Mouse (Mus musculus) fibroblast of lung, adult 2 months (primary cell): ENCODE results near the gene Zfyve28.

Experiments used
- DNase-seq: peaks from one replicate; pipeline ENCODE4 v3.0.0-alpha.2; 2011; ENCODE audit warnings: low read depth

Gene Zfyve28

DNA sequence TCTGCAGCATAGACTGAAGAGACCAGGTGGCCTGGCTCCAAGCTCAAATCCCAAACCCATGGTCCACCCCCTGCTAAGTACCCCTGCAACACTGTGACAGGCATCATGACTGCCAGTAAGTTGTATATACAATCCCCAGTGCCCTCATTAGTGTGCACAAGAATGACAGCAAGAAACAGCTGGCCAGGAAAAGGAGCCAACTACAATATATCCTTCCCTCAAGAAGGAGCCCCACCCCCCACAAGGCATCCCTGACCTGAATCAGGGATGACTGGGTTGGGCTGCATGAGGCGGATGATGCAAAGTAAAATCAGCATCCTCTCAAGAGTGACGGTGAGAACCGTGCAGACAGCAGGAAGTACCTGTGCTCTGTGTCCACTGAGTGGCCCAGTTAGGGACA, 38.2 kb downstream of the Zfyve28 start:
- no peak for DNase-seq

DNA sequence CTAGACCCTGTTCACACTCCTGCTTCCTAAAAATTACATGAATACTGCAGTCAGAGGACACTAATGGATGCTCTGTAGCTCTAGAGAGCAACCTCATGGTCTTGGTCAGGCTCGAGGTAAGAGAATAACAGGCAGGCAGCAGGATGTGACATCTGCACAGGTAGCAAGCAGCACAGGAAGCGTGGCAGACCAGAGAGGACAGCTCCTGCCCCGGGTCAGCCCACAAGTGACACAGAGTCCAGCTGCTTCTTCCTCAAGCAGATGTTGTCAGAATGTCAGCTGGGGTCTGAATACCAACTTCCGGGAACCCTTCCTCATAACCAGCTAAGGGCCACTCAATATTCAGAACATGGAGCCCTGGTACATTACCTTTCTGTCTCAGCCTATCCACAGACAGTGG, 39.1 kb downstream of the Zfyve28 start:
- no peak for DNase-seq

DNA sequence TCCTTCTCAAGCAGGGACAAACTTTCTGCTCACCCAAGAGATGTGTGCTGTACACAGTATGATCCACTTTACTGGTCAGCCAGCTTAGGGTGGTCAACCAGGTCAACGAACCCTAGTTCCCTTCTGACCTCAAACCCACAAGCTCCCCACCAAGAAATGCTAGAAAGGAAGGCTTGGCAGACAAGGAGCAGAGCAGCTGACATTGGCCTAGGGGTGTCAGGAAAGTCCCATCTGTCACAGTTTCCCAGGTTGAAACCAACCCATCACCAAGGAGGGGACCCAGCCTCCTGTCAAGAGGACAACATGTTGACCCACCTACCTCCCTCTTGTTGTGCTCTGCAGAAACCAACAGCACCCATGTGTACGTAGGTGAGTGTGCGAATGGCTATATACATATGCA, 41.8 kb downstream of the Zfyve28 start:
- no peak for DNase-seq

DNA sequence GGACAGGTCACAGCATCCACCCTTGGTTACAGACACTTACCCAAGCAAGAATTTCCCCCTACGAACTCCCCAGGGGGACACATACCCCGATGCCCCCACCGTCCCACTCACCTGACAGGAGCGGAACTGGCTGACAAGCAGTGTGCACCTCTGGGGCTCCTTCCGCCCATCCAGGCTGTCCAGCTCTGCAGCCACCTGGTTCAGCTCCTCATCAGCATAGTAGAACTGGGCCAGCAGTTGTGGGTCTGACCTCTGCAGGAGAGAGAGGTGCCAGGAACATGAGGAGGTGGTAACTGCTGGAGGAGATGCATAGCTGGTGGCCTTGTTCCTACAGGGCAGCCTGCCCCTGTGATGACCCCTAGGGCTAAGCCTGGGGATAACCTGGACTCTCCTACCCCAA, 45.2 kb downstream of the Zfyve28 start:
- no peak for DNase-seq

DNA sequence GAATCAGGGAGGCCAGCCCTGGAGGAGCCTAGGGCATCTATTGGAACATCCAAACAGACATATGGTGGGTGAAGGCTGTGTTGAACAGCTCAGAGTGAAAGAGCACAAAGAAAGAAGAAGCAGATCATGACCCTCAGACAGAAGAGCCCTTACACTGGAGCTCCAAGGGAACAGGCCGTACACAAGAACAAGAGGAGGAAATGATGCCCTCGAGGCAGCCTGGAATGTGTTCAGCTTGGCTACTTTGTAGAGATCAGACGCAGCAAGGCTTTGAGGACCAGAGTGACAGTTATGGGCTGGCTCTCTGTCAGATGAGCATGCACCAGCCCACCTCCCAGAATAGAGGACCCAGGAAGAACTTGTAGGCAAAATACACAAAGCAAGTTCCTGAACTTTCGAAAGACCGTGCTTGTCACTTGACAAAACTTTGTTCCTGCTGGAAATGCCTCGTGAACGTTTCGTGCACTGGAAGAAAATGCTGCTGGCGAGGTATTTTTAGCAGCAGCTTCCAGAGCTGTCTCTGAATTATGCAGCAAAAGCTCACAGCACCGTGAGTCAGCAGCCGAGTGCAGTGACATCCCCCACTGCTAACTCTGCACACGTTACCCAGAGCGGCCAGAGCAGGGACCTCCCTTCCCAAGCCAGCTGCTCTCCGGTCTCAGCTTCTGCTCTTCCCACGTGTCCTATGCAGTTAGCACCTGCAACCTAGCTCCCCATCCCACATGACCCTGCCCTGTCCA, 45.9 kb downstream of the Zfyve28 start:
- DNase-seq, result peak; percentile 74

DNA sequence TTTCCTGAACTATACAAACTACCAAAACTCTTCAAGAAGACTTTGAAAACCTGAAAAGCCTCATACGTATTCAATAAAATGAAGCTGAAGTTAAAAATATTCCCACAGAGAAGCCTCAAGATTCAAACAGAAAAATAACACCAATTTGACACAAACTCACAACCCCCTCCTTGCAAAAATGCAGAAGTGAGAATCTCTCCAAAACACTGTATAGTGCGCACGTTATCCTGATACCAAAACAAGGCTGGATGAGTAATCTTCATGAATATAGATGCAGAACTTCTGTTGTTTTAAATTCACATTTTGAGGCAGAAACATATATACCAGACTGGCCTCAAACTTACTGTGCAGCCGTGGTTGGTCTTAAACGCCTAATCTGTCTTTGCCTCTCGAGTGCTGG, 49.8 kb downstream of the Zfyve28 start:
- no peak for DNase-seq

DNA sequence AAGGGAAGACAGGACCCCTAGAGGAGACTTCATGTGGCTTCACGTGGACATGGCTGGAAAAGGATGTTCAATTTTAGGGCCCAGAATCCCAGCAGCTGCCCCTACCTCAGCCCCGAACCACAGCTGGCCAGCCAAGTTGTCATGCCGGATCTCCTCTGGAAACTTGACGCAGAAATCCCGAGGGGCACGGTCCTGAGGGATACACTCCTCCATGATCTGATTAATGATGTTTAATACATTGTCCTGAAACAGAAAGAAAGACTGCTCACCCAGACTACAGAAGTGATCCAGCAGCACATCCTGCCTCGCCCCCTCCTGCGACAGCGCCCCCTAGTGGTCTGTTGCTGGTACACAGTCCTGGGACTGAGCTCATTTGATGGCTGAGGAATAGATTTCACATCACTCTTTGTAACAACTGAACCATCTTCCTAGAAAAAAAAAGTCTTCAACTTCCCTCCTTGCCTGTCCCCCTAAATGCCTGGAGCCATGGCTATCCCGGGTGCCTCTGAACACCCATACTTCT, 52.3 kb downstream of the Zfyve28 start:
- no peak for DNase-seq

DNA sequence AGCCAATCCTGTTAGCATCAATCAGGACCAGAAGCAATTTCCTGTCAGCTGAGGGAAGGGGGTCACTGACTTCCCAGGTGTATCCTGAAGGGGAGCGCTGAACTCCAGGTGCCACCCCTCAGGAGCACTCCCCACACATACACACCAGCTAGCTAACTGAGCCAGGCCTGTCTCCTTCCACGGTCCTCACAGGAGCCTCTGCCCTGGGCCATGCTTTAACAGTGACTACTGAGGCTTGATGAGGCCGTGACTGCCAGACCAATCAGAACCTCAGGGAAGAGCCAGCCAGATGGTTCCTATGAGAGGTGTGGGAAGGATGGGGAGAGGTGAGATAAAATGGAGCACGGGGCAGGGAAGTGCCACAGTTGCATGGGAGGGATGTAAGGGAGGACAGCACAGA, 53.2 kb downstream of the Zfyve28 start:
- DNase-seq, result no peak

DNA sequence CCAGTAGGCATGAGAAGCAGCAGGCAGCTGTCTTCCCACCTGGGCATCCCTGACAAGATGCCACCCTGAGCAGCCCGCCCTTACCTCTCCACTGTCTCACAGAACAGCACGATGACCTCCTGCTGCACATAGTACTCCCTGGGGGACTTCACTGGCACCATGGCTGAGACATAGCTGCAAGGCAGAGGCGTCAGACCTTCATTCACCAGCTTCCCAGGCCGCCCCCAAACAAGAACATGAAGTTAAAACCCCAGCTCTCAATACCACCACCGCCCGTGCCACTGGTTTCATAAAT, 55.1 kb downstream of the Zfyve28 start:
- DNase-seq, result no peak

DNA sequence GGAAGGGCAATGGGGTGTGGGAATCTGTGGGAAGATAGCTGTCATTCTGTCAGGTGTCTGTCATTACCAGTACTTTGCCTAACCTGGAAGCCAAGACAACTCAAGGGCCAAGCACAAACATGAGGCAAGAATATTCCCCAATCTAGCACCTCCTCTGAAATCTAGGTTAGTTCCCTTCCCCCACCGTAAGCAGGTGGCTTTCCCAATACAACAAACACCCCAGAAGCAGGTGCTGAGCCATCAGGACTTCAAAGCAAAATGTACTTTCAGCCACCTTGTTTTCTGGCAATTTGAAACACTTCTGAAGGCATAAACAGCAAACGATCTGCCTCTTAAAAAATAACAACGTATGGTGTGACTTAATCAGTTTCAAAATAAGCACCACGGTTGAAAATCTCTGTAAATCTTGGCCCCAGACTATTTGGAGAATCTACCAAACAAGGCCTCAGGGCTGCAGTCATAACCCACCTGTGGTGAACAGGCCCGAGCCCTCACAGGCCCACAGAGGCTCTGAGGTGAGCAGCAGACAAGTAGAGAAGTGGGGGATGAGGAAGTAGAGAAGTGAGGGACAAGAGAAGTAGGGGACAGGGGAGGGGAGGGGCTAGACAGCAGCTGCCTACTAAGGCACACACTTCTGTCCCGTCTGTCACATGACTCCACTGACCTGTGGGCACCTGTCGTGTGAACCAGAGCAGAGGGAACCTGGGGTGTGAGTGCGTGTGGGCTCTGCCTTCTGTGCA, 55.6 kb downstream of the Zfyve28 start:
- DNase-seq, result no peak

DNA sequence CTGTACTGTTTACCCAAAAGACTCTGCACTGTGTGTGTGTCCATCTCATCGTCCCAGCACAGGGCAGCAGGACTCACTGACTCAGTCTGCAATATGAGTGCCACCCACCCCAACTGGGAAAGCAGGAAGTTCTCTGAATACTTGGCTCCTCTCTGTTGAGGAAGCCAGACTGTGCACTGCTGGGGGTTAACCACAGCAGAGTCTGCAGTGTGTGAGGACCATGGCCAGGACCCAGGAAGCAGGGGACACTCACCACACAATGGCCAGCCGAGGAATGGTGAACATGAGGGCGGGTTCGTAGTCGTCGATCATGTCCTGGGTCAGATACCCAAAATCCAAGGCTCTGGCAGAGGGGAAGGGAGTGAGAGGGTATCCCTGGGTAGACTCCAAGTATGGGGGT, 56.3 kb downstream of the Zfyve28 start:
- DNase-seq, result peak; percentile 33

DNA sequence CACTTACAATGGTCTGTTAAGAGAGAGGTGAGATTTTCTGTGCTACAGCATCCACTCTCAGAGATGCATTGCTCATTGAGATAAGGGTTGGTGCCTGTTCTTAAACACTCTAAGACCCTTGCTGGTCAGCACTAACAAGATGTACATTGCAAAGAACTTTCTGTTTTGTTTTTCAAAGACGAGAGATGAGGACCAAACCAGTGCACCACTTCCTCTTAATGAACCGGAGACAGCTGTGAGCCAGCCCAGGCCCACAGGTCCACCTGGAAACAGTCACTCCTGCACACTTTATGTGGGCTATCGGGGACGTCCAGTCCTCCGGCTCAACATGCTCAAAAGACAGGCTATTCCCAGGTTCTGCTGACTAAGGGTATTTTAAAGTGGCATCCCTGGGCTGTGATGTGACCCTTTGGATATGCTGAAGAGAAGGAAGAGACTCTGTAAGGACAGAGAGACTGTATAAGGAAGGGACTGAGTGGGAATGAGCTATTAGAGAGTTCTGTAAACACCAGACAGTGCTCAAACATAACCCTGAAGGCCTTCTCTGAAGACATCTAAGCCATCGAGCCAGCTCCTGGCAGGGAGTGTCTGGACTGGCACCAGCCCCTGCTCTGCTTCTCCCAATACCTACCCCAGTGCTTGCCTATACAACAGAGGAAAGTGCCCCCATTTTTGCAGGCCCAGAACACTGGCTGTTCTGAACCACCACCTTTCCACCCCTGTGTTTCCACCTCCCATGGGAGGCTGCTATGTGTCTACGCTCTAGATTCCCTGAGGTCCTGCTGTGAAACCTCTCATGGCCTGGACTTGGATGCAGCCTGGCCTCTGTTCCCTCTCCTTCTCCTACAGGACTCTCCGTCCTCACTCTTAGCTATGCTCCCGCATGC, 57.4 kb downstream of the Zfyve28 start:
- DNase-seq, result no peak

DNA sequence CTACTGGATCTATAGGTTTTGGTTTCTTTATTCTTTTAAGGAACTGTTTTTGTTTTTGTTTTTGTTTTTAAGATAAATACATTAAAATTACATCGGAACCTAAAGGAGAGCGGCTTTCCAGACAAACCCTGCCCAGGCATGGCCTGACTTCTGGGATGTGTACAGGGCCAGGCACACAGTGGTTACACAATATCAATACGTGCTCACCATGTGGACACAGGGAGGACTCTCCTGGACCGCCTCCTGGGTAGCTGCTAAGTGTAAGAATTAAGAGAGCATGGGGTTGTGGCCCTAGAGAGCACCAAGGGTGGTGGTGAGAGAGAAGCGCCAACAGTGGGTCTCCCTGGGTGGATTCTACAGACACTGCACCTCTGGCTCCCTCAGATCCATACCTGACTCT, 58.7 kb downstream of the Zfyve28 start:
- no peak for DNase-seq

DNA sequence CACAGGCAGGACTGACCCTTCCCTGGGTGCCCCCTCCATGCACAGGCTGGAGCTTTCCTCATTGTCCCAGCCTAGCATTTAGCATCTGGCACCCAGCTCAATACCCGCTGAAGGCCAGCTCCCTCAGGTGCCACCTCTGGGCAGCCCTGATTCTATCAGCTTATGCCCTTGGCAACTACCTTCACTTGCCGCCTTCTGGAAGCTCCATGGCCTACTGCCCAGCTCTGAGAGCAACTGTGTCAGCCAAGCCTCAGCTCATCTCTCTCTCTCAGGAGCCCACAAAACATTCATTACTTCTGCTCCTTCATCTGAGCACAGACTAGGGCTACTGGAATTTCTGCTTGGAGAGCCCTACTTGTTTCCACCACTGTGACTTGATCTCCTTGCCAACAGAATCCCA, 62.7 kb downstream of the Zfyve28 start:
- no peak for DNase-seq

DNA sequence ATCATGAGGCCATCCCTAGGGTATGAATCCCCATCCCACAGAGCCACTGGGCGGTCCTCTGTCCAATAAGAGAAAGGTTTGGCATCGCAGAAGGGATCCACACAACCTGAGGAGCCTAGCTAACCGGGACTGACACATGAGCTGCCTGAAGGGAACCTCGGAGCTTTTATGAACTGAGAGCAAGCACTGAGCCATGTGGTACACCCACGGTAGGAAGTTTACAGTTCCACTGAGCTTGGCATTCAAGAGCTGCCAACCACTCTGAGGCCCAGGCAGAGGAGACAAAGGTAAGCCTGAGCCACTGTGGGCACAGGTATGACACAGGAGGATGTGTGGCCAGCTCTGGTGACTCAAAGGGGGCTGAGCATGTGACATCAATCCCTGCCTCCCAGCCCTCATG, 63.7 kb downstream of the Zfyve28 start:
- no peak for DNase-seq

DNA sequence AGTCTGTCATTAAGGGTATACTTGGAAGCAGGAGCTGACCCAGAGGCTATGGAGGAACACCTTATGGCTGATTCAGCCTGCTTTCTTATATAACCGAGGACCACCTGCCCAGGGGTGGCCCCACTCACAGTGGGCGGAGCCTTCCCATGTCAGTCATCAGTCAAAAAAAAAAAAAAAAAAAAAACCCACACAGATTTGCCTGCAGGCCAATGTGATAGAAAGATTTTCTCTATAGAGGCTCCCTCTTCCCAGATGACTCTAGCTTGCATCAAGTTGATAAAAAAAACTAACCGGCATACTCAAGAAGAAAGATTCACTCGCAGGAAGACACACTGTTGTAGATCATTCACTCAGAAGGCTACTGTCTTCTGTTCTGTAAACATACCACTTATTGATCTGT, 68.2 kb downstream of the Zfyve28 start:
- no peak for DNase-seq

DNA sequence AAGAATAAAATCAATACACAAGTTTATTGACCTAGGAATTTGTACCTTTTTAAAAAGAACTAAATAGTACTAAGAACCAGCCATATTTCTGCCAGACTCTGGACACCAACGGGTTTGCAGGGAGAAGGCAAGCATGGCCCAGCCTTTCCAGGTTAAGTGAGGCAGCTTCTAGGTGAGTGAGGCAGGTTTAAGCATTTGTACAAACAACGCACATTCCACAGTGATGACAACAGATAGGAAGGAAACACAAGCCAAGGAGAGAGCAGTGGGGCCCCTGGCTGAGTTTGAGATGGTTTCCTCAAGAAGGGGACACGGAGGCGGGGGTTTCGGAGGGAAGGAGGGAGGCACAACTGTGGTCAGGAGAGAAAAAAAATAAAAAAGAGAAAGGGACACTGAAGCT, 69.6 kb downstream of the Zfyve28 start:
- no peak for DNase-seq

DNA sequence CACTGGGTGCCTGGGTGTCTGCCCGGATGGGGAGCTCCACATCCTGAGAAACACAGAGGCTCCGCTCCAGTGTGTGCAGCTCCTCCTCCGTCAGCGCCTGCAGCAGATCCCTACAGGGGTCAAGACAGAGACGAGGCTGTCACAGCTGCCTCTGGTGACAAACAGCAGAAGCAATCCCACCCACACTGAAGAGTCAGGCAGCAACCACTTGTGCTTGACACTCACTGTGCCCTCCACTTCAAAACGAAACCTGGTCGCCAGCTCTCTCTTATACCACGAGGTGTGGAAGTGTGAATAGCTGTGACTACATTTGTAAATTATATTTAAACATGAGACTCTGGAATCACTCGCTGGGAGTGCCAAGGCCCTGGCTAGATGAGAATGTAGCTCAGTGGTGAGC, 70.5 kb downstream of the Zfyve28 start:
- DNase-seq, result no peak

DNA sequence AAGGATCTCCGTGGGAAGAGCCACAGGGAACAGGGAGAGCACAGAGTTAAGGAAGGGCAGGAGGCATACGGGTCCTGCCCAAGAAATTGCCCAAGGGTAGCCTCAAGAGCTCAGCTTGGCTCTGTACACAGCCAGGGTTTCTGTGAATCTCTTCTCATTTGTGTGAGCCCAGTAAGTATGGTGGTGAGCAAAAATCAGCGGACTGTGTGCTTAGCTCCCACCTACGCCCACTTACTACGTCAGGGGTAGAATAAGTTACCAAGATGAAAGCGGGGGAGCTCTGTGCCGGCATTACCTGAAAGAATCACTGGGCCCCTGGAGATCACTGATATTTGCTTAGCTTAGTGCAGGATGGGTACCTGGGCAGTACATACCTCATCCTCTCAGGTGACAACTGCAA, 72.2 kb downstream of the Zfyve28 start:
- DNase-seq, result no peak

DNA sequence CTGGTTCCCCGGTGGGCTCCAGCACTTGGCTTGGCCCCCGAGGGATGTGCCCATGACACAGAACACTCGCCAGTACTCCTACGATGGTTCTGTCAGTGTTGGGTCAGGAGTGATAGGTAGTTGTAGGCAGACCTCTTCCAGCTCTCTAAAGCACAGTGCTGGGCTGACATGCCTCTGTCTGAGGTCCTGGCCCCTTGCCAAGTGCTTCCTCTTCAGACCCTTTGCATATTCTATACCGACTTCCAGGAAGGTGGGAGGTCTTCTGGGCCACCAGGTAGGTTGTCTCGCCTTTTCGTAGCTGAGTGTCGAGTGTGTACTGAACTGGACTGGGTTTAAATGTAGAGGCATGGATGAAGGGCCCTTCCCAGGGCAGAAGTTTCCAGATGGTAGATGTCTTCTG, 74.6 kb downstream of the Zfyve28 start:
- no peak for DNase-seq

DNA sequence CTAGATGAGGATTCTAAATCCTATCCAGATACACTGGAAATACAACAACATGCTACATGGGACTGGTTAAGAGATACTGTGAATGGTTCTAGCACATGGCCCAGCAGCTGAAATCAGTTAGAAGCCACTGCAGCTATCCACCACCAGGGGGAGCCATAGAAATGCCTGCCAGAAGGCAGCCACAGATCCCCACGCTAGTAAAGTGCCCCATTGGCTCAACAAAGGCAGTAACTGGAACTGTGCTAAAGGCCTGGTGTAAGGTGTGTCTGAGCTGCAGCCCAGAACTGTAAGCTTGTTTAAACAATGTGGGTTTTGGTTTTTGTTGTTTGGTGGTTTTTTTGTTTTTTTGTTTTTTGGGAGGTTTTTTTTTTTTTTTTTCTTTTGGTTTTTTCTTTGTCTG, 78.0 kb downstream of the Zfyve28 start:
- peak; percentile 53 for DNase-seq

DNA sequence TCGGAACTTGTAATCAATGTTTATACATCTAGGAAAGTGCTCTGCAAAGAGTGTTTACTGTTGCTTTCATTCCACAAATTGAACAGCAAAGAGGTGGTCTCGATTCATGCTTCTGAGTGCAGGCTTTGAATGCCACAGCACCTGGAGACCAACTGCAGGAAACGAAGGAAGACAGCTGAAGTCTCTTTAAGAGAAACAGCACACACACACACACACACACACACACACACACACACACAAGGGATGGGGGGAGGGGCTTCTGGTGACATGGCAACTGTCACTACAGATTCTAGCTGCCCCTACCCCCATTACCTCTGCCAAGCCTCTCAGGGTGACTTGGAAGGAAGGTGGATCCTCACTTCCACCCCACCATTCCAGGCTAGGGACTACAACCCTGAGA, 80.7 kb downstream of the Zfyve28 start:
- DNase-seq, result no peak

DNA sequence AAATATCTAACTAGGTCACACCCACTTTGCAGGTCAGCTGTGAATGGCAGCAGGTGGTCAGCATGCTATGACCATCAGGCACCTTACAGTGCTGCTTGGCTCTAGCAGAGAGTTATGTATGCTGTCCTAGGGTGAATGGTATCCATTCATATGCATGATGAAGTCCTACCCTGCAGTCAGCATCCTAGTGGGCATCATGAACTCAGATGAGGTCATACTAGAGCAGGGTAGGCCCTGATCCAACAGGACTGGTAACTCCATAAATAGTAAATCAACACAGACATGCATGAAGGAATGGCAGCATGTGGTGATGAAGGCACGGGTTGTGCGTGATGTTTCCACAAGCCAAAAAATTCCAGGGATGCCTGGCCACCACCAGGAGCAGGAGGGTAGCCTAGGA, 82.5 kb downstream of the Zfyve28 start:
- DNase-seq, result no peak
